Mouse (Mus musculus): ENCODE measurements at regions not wholly inside any gene's neighbourhood (a gene's known extent, or its start where the extent isn't known, plus 50 kb on each side); places are given as distances from the start of the nearest gene placed in this dataset.

DNA sequence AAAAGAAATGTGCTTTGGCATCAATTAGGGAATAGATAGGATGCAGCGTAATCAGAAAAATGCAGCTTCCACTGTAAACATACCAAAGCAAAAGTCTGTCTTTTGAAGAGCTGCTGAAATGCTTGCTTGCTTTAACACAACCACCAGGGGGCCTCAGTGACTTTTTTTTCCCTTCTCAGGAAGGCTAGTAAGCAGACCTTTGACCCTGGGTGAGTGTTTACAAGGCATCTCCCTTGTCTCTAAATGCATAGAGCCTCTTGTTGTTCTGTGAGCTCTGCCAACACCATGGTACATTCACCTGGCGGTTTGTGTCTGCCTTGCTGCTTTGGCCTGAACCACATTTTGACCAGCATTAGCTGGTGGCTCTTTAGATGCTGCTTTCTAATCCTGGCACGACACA is 191.9 kb upstream of the C9orf72 start:
- peak; percentile 4 for DNase-seq (ENCODE audit: low spot score)

DNA sequence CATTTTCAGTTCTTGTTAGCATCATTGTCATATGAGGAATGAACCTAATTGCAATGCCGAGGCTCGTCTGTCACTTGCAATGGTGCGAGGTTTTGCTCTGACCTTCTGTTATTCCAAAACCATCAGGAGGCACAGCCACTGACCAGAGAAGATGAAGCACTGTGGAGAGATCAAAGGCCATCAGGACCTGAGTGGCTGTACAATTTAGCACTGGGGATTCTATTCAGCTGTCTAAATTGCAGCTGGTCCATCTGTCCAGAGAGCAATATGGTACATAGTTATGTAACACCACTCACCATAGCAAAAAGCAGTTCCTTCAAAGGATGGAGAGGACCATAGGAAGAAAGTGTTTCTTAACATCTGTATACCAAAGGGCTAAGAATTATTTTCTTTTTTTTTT is 187.5 kb upstream of the C9orf72 start:
- no peak for DNase-seq (ENCODE audit: low spot score)

DNA sequence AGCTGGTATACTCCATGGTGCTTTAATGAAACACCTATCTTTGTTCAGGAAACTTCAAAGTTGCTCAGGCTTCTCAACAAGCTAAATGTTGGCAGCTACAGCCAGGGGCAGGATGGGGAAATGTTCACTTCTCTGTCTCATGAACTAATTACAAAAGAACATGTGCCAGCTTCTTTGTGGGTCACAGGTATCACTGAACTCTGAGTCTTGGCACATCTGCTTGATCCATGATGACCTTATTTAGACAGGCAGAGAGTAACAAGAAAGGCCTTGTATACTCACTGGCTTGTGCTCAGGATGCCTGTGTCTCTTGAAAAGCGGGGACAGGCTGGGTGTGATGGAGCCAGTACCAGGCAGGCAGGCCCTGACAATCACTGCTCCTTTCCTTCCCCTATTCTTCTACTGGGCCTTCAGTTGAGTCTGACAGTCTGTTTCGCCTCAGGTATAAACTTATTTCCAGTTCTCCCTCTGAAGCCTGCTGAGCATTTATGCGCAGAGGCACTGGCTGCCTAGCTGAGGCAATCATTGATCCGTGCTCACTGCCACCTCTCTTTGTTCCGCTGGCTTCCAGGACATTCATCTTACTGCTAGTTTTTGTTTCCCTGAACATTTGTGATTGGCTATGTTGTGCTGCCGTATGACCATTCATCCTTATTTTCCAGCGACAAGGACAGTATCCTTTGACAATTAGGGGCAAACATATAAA is 179.5 kb upstream of the C9orf72 start:
- no peak for DNase-seq (ENCODE audit: low spot score)

DNA sequence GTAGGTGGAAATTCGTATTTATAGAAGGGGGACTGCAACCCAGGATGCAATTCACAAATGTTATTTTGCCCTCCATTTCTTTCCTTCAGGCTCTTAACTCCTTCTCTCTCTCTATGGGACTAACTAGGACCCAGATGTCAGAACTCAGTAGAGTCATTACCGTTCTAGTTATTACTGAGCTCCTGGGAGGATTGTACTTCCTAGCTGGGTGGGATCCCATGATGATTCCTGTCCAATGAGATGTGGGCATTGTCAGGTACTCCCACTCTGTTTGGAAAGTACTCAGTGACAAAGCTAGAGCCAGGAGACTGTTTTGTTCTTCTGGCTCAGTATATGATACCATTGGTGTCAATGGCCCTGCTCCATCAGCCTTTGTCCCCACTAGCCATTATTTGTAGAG is 178.1 kb upstream of the C9orf72 start:
- DNase-seq (ENCODE audit: low spot score) = no peak

DNA sequence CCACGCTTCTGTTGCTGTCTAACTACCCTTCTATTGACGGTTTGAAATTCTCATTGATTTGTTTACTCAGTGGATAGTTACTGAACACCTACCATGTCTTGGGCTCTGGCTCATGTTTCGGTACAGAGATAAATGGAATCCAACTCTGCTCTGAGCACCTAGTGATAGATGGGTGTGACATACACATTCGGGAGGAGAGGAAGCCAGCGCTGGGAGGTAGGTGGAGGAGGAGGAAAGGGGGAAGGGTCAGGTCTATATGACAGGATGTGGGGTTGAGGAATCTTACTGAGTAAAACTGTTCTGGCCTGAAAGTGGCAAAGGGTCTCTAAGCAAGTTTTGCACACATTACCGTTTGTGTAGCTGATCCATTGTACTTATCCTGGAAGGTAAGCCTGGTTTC is 177.6 kb upstream of the C9orf72 start:
- DNase-seq (ENCODE audit: low spot score) = no peak

DNA sequence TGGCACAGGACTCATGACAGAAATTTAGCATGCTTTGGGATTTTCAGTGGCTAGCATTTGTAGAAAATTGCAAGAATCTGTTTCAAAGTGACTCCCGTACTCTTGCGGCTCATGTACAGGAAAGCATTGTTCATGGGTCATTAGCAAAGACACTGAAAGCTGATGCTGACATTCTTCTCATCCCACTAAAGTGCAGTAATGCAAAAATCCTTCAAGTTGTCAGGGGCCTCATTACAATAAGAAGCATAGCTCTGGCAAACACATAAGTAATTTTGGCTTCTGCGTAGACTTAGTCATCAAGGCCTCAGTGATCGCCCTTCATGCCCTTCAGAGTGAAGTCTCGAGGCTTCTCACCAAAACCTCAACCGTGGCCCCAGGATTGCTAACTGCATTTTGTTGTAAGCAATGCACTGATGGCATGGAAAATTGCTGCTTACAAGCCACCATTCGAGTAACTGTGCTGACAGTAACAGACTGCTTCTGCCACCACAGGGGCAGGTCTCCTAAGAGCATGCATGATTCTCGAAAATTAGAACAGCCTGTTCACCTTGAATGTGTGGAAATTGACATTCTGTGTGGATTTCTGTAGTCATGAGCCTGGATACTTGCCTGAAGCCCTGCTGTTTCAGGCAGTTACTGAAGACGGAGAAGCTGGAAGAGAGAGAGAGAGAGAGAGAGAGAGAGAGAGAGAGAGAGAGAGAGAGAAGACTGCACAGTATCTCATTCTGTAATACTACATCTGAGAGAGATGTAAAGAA is 176.6 kb upstream of the C9orf72 start:
- DNase-seq (ENCODE audit: low spot score) = no peak

DNA sequence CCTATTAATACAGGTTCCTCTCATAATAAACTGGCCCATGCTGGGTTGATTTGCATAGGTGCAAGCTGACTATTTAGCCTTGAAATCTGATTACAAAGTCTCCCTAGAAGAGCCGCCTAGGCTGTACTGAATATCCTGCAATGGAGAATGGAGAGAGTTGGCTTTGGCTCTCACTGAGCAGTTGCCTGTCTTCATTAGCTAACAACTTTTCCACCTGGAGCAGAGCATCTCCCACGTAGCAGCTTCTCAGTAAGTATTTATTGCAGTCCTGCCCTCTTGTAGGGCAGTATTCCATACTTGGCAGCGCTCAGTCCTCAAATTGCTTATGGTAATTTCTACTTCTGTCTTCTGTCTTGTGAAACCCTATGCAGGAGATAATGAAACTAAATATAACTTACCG is 175.8 kb upstream of the C9orf72 start:
- DNase-seq (ENCODE audit: low spot score) = no peak

DNA sequence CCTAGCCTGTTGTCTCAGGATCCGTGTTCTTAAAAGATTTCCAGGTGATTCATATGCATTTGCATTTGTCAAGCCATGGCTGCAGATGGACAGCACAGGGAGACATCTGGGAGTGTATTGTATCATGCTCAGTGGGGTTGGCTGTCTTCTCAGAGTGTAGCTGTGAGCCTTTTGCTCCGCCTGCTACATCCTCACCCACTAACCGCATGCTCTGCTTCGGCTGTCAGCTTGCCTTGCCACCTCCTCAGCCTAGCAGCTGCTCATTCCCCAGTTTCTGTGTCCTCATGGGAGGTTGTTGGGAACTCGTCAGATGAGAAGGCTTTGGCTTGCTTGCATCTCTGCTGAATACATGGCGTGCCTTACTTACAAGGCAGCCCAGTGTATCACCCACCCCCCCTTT is 174.5 kb upstream of the C9orf72 start:
- no peak for DNase-seq (ENCODE audit: low spot score)

DNA sequence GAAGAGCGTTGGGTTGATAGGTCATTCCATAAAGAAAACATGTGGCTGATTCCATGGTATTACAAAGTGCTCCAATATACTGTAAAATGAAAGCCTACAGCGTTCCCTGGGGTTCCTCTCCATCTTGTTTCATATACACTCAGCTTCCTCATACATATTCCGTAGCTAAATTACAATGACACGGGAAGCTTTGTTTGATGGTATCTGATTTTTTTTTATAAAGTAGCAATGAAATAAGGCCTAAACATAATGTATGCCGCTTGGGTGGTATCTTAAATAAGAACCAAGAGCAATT is 169.6 kb upstream of the C9orf72 start:
- DNase-seq (ENCODE audit: low spot score) = no peak

DNA sequence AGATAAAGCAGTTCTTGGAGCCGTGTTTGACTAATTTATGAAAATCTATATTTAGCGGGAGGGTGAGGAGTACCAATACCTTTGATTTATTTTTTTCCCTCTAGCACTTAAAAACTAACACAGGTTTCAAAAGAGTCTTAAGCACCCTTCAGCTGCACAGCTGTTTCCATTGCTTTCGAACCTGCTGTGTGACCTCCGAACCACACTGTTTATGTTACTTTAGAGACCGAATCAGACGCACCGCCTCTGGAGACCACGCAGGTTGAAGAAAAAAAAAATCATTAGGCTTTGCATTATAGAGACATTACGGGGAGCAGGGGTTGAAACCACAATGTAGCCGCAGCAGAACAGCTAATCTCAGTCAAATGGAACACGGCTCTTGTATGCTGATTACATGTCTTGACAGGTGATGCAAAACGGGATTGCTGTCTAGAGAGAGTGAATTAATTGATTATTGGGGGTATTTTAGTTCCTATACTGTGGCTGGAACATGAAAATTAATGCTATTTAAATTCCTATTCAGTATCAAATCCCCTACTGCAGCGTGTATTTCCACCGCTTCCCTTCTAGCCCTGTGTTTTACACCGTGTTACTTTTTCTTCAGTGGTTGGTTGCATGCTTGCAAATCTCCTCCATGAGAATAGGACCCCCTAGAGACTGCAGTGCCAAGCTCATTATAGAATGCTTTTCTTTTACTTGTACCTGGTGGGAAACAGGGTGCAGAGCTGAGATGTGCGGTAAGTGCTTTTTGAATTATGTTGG is 169.0 kb upstream of the C9orf72 start:
- DNase-seq (ENCODE audit: low spot score) = no peak

DNA sequence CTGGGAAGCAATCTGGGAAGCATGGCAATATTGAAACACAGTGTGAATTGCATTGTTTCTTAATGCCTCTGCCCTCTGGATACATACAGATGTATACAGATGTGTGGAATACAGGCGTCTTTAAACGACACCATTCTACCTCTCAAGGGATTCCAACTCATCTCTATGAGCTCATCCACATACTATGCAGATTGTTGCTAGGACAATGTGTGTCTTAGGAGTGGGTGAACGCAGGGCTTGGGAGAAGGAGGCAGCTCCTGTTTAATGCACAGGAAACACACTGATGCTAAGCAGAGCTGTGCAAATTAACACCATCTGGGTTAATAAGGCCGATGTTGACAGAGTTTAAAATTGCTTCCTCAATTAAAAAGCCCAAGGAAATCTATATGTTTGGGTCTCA is 149.8 kb upstream of the C9orf72 start:
- DNase-seq (ENCODE audit: low spot score) = no peak

DNA sequence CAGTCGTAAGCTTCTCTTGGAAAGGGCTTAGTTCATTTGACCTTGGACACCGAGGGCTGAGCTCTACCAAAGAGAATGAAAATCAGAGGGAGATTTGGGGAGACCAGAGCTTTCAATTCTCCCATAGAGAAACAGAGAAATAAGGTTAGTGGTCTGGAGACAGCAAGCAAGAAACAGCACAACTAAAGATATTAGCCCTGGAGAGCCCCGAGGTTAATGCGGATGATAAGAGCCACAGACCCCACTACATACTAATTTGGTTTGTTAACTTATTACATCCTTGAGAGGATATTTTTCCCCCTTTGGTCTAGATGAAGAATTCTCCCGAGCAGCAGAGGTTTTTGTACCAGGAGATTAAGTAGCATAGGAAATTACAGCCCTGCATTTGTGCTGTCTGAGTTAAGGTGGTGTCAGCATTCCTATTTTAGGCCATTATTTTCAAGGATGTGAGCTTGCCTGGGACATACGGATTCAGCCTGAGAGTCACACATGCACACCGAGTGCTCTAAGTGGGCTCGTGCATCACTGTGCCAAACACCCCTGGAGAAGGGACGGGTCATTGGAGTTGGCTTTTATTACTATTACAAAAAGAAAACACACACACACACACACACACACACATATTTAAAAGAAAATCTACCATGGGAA is 147.4 kb upstream of the C9orf72 start:
- no peak for DNase-seq (ENCODE audit: low spot score)

DNA sequence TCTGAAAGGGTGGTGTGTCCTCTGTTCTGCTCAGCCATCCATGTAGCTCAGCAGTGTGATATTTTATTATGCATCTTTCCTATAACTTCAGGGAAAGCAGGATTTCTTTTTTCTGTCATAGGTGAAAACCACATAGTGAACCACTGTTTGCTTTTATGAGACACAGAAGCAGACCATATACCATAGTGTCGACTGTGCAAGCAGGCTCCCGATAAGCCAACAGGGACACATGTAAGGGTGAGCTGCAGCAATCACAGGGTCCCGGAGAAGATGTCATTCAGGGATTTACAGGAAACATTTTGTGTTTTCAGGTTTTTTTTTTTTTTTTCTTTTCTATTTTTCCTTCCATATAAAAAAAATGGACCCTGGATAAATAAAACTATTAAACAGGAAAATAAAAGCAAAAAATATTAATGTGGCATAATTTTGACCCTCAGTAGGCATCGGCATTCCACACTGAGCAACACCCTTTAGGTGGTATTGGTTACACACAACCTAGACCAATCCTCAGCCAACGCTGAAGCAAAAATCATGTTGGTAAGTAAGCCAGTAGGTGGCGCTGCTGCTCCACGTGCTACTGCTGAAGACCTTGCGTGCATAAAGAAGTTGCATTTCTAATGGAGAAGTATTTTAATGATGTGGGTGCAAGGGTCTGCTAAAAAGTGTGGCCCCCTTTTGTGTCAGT is 146.7 kb upstream of the C9orf72 start:
- peak; percentile 39 for DNase-seq (ENCODE audit: low spot score)

DNA sequence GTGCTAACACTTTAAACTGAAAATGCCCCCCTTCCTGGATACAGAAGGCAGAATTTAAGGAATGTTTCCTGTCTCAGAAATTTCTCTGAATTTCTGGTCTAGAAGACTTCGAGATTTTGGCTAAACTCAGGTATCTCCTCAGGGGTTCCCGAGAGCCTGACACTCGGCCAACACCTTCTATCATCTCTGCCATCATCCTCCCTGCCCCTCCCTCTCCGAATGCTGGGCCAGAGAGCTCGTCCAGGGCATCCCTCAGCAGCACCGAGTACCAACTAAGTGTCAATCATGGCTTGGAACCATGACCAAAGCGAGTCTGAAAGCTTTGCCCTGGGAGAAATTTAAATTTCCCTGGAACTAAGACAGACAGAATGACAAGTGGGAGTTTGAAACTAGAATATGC is 138.2 kb upstream of the C9orf72 start:
- no peak for DNase-seq (ENCODE audit: low spot score)

DNA sequence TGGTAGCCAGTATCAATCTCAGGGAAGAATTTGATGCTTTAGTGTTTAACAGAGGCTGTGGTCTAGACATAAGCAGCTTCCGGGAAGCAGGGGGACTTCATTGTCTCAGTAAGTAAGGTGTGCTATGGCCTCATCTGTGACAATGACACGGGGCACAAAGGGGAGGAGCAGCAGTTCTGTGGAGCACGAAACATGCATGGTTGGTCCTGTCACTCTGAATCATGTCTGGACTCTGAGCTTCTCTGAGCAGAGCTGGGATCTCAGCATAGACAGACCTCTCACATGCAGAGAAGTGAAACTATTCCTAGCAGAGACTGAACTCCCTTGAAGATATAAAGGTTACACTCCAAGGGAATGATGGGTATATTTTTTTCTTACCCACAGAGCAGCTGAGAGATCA is 136.2 kb upstream of the C9orf72 start:
- DNase-seq (ENCODE audit: low spot score) = no peak

DNA sequence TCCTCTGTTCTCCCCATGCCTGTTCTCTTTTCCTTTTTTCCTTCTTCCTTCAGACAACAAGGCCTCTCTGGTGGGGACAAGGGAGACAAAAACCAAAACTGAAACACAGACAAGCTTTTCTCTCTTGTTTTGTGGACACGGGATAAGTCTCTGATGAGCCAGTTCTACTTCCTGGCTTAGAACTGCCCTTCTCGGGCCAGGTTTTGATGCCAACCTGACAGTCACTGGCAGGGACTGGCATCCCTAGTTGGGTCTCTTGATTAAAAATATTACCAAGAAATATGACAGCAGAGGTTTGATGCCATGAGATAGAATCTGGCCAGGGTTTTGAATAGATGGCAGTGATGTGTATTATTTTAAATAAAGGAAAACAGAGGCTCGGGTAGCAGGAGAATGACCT is 133.4 kb upstream of the C9orf72 start:
- no peak for DNase-seq (ENCODE audit: low spot score)

DNA sequence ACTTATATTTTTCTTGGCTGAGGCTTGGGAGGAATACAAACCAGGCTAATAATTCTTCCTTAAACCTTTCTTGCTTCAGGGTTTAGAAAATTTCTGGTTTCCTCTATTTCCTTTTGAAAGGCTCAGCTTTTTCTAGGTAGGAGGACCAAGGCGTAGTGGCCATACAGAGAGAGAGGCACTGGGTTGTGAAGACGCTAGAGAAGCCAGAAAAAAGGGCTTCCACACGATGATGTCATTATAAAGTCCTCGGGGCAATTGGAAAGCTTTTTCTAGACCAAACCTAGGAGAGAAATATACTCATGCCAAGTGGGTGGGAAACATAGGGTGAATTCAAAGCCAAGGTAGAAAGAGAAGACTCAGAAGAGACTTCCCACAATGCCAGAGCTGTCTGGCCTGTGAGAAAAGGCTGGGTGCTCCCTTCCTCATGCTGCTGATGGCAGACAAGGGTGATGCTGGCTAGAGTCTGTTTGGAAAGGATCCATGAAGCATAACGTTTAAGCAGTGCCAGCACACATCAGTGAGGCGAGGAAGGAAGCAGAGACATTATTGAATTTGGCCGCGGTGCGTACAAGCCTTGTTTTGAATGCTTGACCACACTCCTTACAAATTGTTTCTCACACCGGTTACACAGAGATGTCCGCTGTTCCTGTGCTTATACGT is 131.1 kb upstream of the C9orf72 start:
- no peak for DNase-seq (ENCODE audit: low spot score)

DNA sequence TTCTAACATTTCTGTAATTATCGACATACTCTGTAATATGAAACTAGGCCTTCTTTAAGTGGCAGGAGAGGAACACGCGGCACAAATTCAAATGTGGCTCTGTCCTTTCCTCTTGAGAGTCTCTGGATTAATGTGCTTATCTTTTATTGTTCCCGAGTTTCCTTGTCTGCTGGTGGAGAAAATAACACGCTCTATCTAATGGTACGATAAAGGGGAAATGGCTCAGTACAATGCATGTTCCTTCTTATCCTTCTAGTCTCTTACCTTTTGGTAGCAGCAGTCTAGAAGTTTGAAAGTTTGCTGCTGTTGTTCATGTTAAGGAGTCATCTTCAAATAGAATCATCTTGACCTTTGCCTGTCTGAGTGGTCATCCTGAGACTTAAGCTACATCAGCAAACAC is 130.1 kb upstream of the C9orf72 start:
- no peak for DNase-seq (ENCODE audit: low spot score)

DNA sequence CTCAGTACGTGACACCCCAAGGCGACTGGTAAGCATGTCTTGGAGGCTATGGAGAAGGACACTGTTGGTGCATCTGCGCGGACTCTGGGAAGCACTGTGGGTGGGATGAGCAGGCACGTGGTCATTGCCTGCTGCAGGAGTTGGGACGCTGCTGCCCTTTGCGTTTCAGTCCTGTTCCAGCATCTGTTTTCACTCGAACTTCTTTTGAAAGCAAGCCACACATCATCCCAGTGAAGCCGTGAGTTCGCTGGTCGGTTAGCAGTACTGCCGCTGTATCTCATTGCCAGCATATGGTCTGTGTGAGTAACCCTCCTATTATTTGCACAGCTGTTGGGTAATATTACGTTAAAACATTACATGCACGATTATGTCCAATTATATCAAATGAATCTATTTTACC is 128.1 kb upstream of the C9orf72 start:
- no peak for DNase-seq (ENCODE audit: low spot score)

DNA sequence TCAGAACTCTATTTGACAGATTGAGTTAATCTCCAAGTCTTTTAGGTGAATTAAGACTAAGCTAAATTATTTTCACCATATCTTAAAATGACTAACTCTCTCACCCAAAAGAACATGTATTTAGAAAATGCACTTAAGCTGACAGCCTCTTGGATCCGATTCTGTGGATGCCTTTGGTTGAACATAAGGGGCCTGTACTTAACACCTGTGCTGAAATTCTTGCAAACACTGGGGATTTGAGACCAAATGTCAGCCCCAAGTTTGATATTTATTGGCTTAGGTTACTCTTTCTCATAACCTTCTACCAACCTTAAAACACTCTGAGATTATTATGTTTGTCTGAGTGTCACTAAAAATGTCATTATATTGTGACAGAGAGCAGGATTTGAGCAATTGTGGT is 126.6 kb upstream of the C9orf72 start:
- no peak for DNase-seq (ENCODE audit: low spot score)

DNA sequence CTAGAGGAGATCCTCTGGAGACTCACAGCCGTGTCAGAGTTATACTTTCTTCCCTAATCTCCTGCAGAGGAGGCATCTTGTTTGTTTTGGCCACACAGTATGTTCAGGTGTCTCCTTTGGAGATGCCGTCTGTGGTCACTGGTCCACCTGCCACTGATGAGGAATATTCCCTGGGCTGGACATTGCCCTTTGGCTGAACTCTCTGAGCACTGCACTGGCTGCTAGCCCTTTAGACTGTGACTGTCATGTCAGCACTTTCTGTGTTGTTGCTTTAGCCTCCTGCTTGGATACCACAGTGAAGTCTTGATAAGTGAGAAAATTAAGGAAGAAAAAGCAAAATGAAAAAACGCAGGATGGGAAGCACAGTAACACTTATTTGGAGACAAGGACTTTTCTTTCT is 124.5 kb upstream of the C9orf72 start:
- no peak for DNase-seq (ENCODE audit: low spot score)

DNA sequence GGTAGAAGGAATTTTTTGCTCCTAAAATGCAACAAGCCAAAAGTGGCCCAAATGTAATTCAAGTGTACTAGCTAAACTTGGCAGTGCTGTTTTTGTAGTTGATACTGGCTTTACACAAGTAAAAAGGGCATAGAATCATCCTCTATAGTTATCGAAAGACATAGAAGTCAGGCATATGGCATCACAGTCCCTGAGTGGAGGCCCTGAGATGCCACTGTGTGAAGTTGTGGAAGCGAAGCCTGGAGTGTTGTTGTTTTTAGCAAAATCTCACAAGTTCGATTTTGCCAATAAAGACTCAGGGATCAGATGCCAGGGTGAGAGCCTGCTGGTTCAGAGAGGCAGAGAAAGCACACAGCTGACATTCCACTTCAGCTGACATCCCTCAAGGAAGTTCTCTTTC is 121.6 kb upstream of the C9orf72 start:
- DNase-seq (ENCODE audit: low spot score) = no peak

Data from lung, postnatal 25 days (tissue).